Mouse (Mus musculus): ENCODE data around the gene Adam19.
A peak's percentile ranks its signal among the peaks of the same experiment; 100 is the strongest.
"Not testable (repeated sequence)": the region's sequence is repeated elsewhere in the genome, so short reads cannot be mapped to it uniquely, and the experiment has no call there.

Gene Adam19

GRCm38 (mm10) chr11:46131022-46131986 lies 75.5 kb downstream of the Adam19 start:
- no peak for DNase-seq (ENCODE audit: low spot score)

GRCm38 (mm10) chr11:46134899-46135298 lies 79.1 kb downstream of the Adam19 start:
- no peak for DNase-seq (ENCODE audit: low spot score)

- DNase-seq (ENCODE audit: low spot score), result no peak
Observed at GRCm38 (mm10) chr11:46143342-46143741, 87.5 kb downstream of the Adam19 start.

- no peak for DNase-seq (ENCODE audit: low spot score)
Observed at GRCm38 (mm10) chr11:46145163-46145875, 89.5 kb downstream of the Adam19 start.

- no peak for DNase-seq (ENCODE audit: low spot score)
Observed at GRCm38 (mm10) chr11:46146619-46147018, 90.8 kb downstream of the Adam19 start.

- no peak for DNase-seq (ENCODE audit: low spot score)
Observed at GRCm38 (mm10) chr11:46156945-46157344, 101.2 kb downstream of the Adam19 start.

- no peak for DNase-seq (ENCODE audit: low spot score)
Observed at GRCm38 (mm10) chr11:46157462-46157861, 101.7 kb downstream of the Adam19 start.

- peak; percentile 23 for DNase-seq (ENCODE audit: low spot score)
Observed at GRCm38 (mm10) chr11:46165866-46166585, 110.2 kb downstream of the Adam19 start, which contains the start of gene Nipal4. Gene Nipal4, minus strand, starts transcription at chr11:46166508.

GRCm38 (mm10) chr11:46168506-46168905 lies 112.7 kb downstream of the Adam19 start:
- DNase-seq (ENCODE audit: low spot score), result no peak

- no peak for DNase-seq (ENCODE audit: low spot score)
Observed at GRCm38 (mm10) chr11:46169908-46170307, 114.1 kb downstream of the Adam19 start.

- DNase-seq (ENCODE audit: low spot score), result no peak
Observed at GRCm38 (mm10) chr11:46172128-46172527, 116.3 kb downstream of the Adam19 start.

- no peak for DNase-seq (ENCODE audit: low spot score)
Observed at GRCm38 (mm10) chr11:46176155-46176554, 120.4 kb downstream of the Adam19 start.

GRCm38 (mm10) chr11:46177246-46178043 lies 121.7 kb downstream of the Adam19 start:
- no peak for DNase-seq (ENCODE audit: low spot score)

- DNase-seq (ENCODE audit: low spot score), result not testable (repeated sequence)
Observed at GRCm38 (mm10) chr11:46182031-46182430, 126.2 kb downstream of the Adam19 start.

- no peak for DNase-seq (ENCODE audit: low spot score)
Observed at GRCm38 (mm10) chr11:46184946-46185345, 129.2 kb downstream of the Adam19 start.

- no peak for DNase-seq (ENCODE audit: low spot score)
Observed at GRCm38 (mm10) chr11:46185486-46185885, 129.7 kb downstream of the Adam19 start.

- DNase-seq (ENCODE audit: low spot score), result no peak
Observed at GRCm38 (mm10) chr11:46188283-46188682, 132.5 kb downstream of the Adam19 start.

GRCm38 (mm10) chr11:46194175-46194574 lies 138.4 kb downstream of the Adam19 start:
- no peak for DNase-seq (ENCODE audit: low spot score)

Data from urinary bladder, postnatal 10 days (tissue).